Mouse (Mus musculus) lung, adult 2 months (tissue): Measurements from ENCODE around the gene Msi2. TPM values are rescaled to one million over a fixed set of nuclear protein-coding genes. Genes with fewer than 3 reads are reported as not detected.

Source experiments
- DNase-seq: peaks from one replicate; pipeline ENCODE4 v3.0.0; 2022
- H3K4me1 ChIP-seq: fragments of 200-500 bp; 2 replicates; pipeline ENCODE4 v1.6.1; 2011; ENCODE audit warnings: low read length; ENCODE audit not compliant: control insufficient read depth, insufficient read depth
- H3K4me3 ChIP-seq: fragments of 200-500 bp; replicated peaks from 2 replicates; pipeline ENCODE3; 2011; ENCODE audit warnings: low read depth, mild to moderate bottlenecking, control low read depth, low read length; ENCODE audit errors: extremely low read depth
- CTCF ChIP-seq: fragments of 200-500 bp; IDR thresholded peaks from 2 replicates; pipeline ENCODE4 v1.5.1; 2011; ENCODE audit warnings: mild to moderate bottlenecking, low read length, control low read depth; ENCODE audit not compliant: insufficient read depth
- POLR2A ChIP-seq: fragments of 200-500 bp; IDR thresholded peaks from 2 replicates; pipeline ENCODE4 v1.6.1; 2011; ENCODE audit warnings: low read depth, mild to moderate bottlenecking, control low read depth, low read length, borderline replicate concordance; ENCODE audit errors: extremely low read depth
- WGBS: fragments of 180-500 bp; shearing (Covaris S2); methylation state at CpG from one replicate; pipeline ENCODE4 v1.1.7; 2018; 5-methylcytosine and 5-hydroxymethylcytosine counted together
- polyA plus RNA-seq: library from polyadenylated mRNA; depleted of rRNA; stranded (reverse); fragments of >200 nt; gene quantifications from 2 replicates; pipeline ENCODE4 v1.2.3, GENCODE M21; 2012

Msi2 gene
- polyA plus RNA-seq, 1 experiment, result 29.5 TPM

- Histone ChIP-seq H3K4me1 (peaks cover 3% of the 10 kb centered on the region; the same call in 1 of the 2 replicates), H3K4me3 (no peak overlapping the region)
- 57% methylated on average over 4 of the region's 4 CpGs for WGBS
- no peak for TF ChIP-seq POLR2A
- TF ChIP-seq CTCF, result no peak
- DNase-seq, result no peak
These were observed 256.7 kb downstream of the Msi2 start for GRCm38 (mm10) chr11:88461601-88462000.

DNA sequence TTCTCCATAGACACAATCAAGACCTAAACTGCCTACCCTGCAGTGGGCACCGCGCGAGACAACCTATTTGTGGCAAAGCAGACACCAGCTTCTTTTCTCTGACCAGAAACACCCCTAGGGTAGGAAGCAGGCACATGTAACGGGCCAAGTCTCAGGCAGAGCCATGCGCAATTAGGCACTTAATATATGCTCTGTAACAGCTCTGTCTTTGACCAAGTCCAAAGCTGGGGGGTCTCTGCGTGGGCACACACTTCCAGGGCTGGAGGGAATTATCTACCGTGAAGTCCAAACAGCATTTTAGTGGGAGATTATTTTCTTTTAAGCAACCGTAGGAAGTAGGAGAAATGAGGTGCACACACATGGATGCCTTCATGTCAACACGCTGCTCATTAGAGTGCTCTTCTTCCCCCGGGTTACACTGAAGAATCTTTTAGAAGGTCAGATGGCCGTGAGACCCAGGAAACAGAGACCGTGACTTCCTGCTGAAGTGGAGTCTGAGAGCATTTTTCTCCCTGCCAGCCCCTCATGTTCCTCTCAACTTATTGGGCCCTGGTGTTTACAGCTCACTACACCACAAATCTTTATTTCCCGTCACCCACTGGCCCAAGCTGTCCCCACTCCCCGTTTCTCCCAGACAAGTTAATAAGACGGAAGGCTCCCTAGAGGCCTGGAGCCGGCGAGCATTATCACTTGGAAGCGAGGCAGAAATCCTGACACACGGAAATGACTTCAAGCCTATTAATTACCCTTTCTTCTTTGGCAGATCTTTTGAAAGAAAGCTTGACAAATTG, 258.2 kb downstream of the Msi2 start:
- no peak for DNase-seq
- 59% methylated on average over 19 of the region's 19 CpGs for WGBS

DNA sequence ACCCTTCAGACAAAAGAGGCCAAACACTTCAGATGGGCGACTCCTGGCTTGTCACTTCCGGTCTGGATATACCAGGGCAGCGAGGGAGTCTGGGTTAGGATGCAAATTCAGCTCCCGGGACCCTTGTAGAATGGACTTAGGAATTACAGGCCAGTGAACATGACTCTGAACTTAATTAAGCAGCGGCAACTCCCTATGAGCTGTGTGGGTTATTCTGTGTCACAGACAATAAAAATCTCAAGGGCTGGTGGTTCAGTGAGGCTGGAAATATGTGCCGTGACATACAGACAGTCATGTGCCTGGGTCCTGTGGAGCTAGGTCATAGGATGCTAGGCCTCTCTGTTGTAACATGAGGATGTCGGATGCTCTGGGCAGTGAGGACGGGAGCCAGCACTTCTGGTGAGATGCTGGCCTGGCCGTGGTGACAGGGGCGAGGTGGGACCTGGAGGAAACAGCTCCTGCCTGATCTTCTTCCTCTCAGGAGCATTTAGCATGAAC, 261.0 kb downstream of the Msi2 start:
- TF ChIP-seq POLR2A, result no peak
- TF ChIP-seq CTCF, result no peak
- no peak overlapping the region for H3K4me3 ChIP-seq

More for the DNA sequence above, 258.2 kb downstream of the Msi2 start:
- no peak overlapping the region for H3K4me3 ChIP-seq
- H3K4me1 ChIP-seq, result peaks cover 3% of the 10 kb centered on the region; the same call in 1 of the 2 replicates
- TF ChIP-seq POLR2A (no peak), CTCF (no peak)

GRCm38 (mm10) chr11:88454867-88455806, 263.2 kb downstream of the Msi2 start:
- no peak for DNase-seq

More for the DNA sequence above, 261.0 kb downstream of the Msi2 start:
- peaks cover 3% of the 10 kb centered on the region; the same call in 1 of the 2 replicates for H3K4me1 ChIP-seq
- DNase-seq, result no peak
- 87% methylated on average over 10 of the region's 10 CpGs for WGBS

GRCm38 (mm10) chr11:88449180-88449579, 269.1 kb downstream of the Msi2 start:
- 88% methylated on average over 6 of the region's 6 CpGs for WGBS
- H3K4me1 ChIP-seq, result no peaks in the 10 kb centered on the region
- DNase-seq, result no peak
- H3K4me3 ChIP-seq, result no peak overlapping the region
- TF ChIP-seq CTCF (no peak), POLR2A (no peak)

More at GRCm38 (mm10) chr11:88454867-88455806, 263.2 kb downstream of the Msi2 start:
- WGBS, result 56% methylated on average over 19 of the region's 19 CpGs
- TF ChIP-seq CTCF, result no peak
- TF ChIP-seq POLR2A, result no peak
- Histone ChIP-seq H3K4me1 (peaks cover 2% of the 10 kb centered on the region; the same call in 1 of the 2 replicates), H3K4me3 (no peak overlapping the region)

GRCm38 (mm10) chr11:88448571-88448970, 269.7 kb downstream of the Msi2 start:
- Histone ChIP-seq H3K4me3 (no peak overlapping the region), H3K4me1 (no peaks in the 10 kb centered on the region)
- DNase-seq, result no peak
- 45% methylated on average over 3 of the region's 3 CpGs for WGBS
- TF ChIP-seq POLR2A, result no peak
- TF ChIP-seq CTCF, result no peak

- 85% methylated on average over 11 of the region's 11 CpGs for WGBS
- Histone ChIP-seq H3K4me3 (no peak overlapping the region), H3K4me1 (no peaks in the 10 kb centered on the region)
- no peak for DNase-seq
- TF ChIP-seq POLR2A (no peak), CTCF (no peak)
These were observed 271.0 kb downstream of the Msi2 start for GRCm38 (mm10) chr11:88447350-88447749.

DNA sequence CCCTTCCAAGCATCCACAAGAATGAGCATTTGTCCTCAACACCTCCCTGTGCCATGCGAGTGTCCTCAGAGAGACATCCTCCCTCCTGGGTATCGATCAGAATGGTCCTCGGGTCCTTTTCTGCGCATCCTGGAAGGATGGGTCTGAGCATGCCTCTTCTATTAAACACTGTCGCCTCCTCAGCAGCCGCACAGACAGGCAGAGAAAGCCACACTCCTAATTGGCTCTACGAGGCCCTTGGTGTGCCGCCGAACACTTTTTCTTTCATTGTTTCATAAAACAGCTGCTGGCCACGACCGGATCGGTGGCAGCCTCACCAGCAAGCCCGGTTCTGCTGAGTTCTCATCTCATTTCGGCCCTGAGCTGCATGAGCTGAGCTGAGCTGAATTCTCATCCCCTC, 274.4 kb downstream of the Msi2 start:
- no peak for DNase-seq
- TF ChIP-seq POLR2A (no peak), CTCF (no peak)
- 95% methylated on average over 14 of the region's 14 CpGs for WGBS
- Histone ChIP-seq H3K4me3 (no peak overlapping the region), H3K4me1 (no peaks in the 10 kb centered on the region)

GRCm38 (mm10) chr11:88443291-88443690, 275.0 kb downstream of the Msi2 start:
- TF ChIP-seq CTCF (no peak), POLR2A (no peak)
- 83% methylated on average over 8 of the region's 8 CpGs for WGBS
- no peak for DNase-seq
- Histone ChIP-seq H3K4me1 (no peaks in the 10 kb centered on the region), H3K4me3 (no peak overlapping the region)
